8 mouse cellular contexts compared by ENCODE assay signal in genomic region chr19:47301303-47302190, GRCm38 (mm10).
A peak's percentile ranks its signal among the peaks of the same experiment; 100 is the strongest.
DNase-seq lines count a peak whose midpoint lies in the region; ATAC-seq lines count a peak whose summit lies in the region.

No protein-coding gene starts in this region.

- peak overlapping the region; percentile 85 for H3K27ac ChIP-seq in embryonic facial prominence, embryonic 14.5 days (replicated peaks; ENCODE audit: low read depth, low read length)
- H3K27ac ChIP-seq in limb, embryonic 12.5 days: peak overlapping the region; percentile 87
- peak overlapping the region; percentile 45 for H3K27ac ChIP-seq in neural tube, embryonic 15.5 days (replicated peaks)

- 4% methylated on average over 19 of the region's 19 CpGs for WGBS in embryonic facial prominence, embryonic 14.5 days
- 12% methylated on average over 19 of the region's 19 CpGs for WGBS in limb, embryonic 12.5 days
- WGBS in neural tube, embryonic 15.5 days: 10% methylated on average over 19 of the region's 19 CpGs

- H3K9ac ChIP-seq in embryonic facial prominence, embryonic 14.5 days (ENCODE audit: low read depth, low read length): peak overlapping the region; percentile 41; the same call in 1 of the 2 replicates
- peak overlapping the region; percentile 9; the same call in 1 of the 2 replicates for H3K9ac ChIP-seq in limb, embryonic 12.5 days (replicated peaks)
- H3K9ac ChIP-seq in neural tube, embryonic 15.5 days (replicated peaks): no peak overlapping the region

- H3K4me3 ChIP-seq in embryonic facial prominence, embryonic 14.5 days (ENCODE audit: low read depth, low read length): no peak overlapping the region
- no peak overlapping the region for H3K4me3 ChIP-seq in limb, embryonic 12.5 days (replicated peaks)
- H3K4me3 ChIP-seq in neural tube, embryonic 15.5 days (replicated peaks): no peak overlapping the region

- peaks cover 46% of the 10 kb centered on the region for H3K4me1 ChIP-seq in embryonic facial prominence, embryonic 14.5 days (ENCODE audit: control insufficient read depth, insufficient read depth, low read length)
- H3K4me1 ChIP-seq in limb, embryonic 12.5 days (replicated peaks): peaks cover 45% of the 10 kb centered on the region
- peaks cover 24% of the 10 kb centered on the region for H3K4me1 ChIP-seq in neural tube, embryonic 15.5 days

- peak; percentile 61 for DNase-seq in kidney, postnatal 10 days
- DNase-seq in kidney, adult 11 months: no peak
- DNase-seq in embryonic facial prominence, embryonic 14.5 days (ENCODE audit: low spot score): peak; percentile 91
- no peak for DNase-seq in cerebellum, adult 8-10 months
- no peak for DNase-seq in frontal cortex, postnatal 14 days (ENCODE audit: low spot score in 2 of 2)
- no peak for DNase-seq in right cerebral cortex, postnatal 25 days

- H3K9me3 ChIP-seq in embryonic facial prominence, embryonic 14.5 days (ENCODE audit: control insufficient read depth, low read length): no peaks in the 10 kb centered on the region
- H3K9me3 ChIP-seq in limb, embryonic 12.5 days: no peaks in the 10 kb centered on the region
- no peaks in the 10 kb centered on the region for H3K9me3 ChIP-seq in neural tube, embryonic 15.5 days (replicated peaks)

- peaks cover 40% of the 10 kb centered on the region for H3K36me3 ChIP-seq in embryonic facial prominence, embryonic 14.5 days (ENCODE audit: control insufficient read depth, insufficient read depth, low read length)
- H3K36me3 ChIP-seq in limb, embryonic 12.5 days: peaks cover 86% of the 10 kb centered on the region
- no peaks in the 10 kb centered on the region for H3K36me3 ChIP-seq in neural tube, embryonic 15.5 days

- peak overlapping the region; percentile 35 for H3K4me2 ChIP-seq in embryonic facial prominence, embryonic 14.5 days (ENCODE audit: low read depth, low read length)
- peak overlapping the region; percentile 31 for H3K4me2 ChIP-seq in limb, embryonic 12.5 days
- peak overlapping the region; percentile 26 for H3K4me2 ChIP-seq in neural tube, embryonic 15.5 days

- ATAC-seq in embryonic facial prominence, embryonic 14.5 days (ENCODE audit: low read depth): peak; percentile 84
- ATAC-seq in limb, embryonic 12.5 days (ENCODE audit: insufficient number of reproducible peaks, insufficient read depth, low FRiP score, low TSS enrichment, low read depth): peak; percentile 58
- ATAC-seq in neural tube, embryonic 15.5 days (ENCODE audit: low FRiP score): peak; percentile 22; the same call in 1 of the 2 replicates

- H3K27me3 ChIP-seq in embryonic facial prominence, embryonic 14.5 days (replicated peaks; ENCODE audit: control insufficient read depth, insufficient read depth, low read length): no peaks in the 10 kb centered on the region
- H3K27me3 ChIP-seq in limb, embryonic 12.5 days: no peaks in the 10 kb centered on the region
- no peaks in the 10 kb centered on the region for H3K27me3 ChIP-seq in neural tube, embryonic 15.5 days (replicated peaks)

Comparison
In these comparisons a context has a peak if more than half of its experiments do, and no peak if none do; other contexts are left out.
1. DNase-seq: peak in kidney, postnatal 10 days (single experiment) and embryonic facial prominence, embryonic 14.5 days (single experiment); none in kidney, adult 11 months (single experiment), cerebellum, adult 8-10 months (single experiment), frontal cortex, postnatal 14 days (0 of 2) and right cerebral cortex, postnatal 25 days (single experiment).
2. ATAC-seq: peak in every context shown above with its lines; median percentile 84 in embryonic facial prominence, embryonic 14.5 days; 58 in limb, embryonic 12.5 days; 22 in neural tube, embryonic 15.5 days.
3. Peak in every context shown above with its lines, with median percentiles within 50 percentile points of each other: H3K27ac ChIP-seq and H3K4me2 ChIP-seq.